Mouse (Mus musculus) skeletal muscle tissue, postnatal 0 days (tissue): ENCODE measurements around the gene Kif26a. TPM values are rescaled to one million over a fixed set of nuclear protein-coding genes. Genes with fewer than 3 reads are reported as not detected.

Experiments
- microRNA counts: library from miRNA; unstranded; fragments of <30 nt; microRNA quantifications from one replicate; lab custom pipeline; 2015
- microRNA-seq, 2 experiments: library from miRNA; unstranded; fragments of <30 nt; microRNA quantifications; one replicate each; pipeline ENCODE4; 2016
- polyA plus RNA-seq: library from polyadenylated mRNA; unstranded; fragments of >200 nt; fragmentation: Nextera tagmentation; extraction: Ambion mirVana; gene quantifications from 2 replicates; pipeline ENCODE4 v1.2.1, GENCODE M21; 2015

Gene Kif26a
- 1.6 and 1.7 TPM in 2 replicates for polyA plus RNA-seq

GRCm38 (mm10) chr12:112145875-112146651 is at the start of gene Kif26a:
Kif26a (plus strand) TSS chr12:112146208.

GRCm38 (mm10) chr12:112106541-112106971 is 39.5 kb upstream of the Kif26a start, which contains the start of gene Aspg:
Aspg (plus strand) TSS chr12:112106679.

MicroRNAs within 50 kb of the gene (microRNA counts, 519-probe panel; counts per million panel counts)
- 296 counts per million, percentile 58 among the panel's probes with 10 or more counts for microRNA mmu-miR-203 (lab: Ali Mortazavi, UCI)

Small RNAs within 50 kb of the gene (microRNA-seq; reads per million reads assigned to microRNA genes)
- gene Mir203: 201 to 297 reads per million in 2 experiments
- 0 reads per million in 2 experiments for gene Mir3073a
- gene Mir3073b: 0 reads per million in 2 experiments

Other genes with a start within 250 kb of the Kif26a start
- gene Ppp1r13b, start 238.1 kb upstream of the Kif26a start, polyA plus RNA-seq: 4.9 and 6.2 TPM in 2 replicates
- 1,687 and 2,068 TPM in 2 replicates for gene Atp5mpl, start 179.2 kb upstream of the Kif26a start, polyA plus RNA-seq
- 0.15 and 0.23 TPM in 2 replicates for gene Tdrd9, start 174.6 kb upstream of the Kif26a start, polyA plus RNA-seq
- gene Rd3l, start 164.9 kb upstream of the Kif26a start, polyA plus RNA-seq: not detected in 2 replicates
- 0.54 and 0.87 TPM in 2 replicates for gene Aspg, start 39.5 kb upstream of the Kif26a start, polyA plus RNA-seq